In genomic region chr1:87217938-87218337, GRCm38 (mm10) we compare ENCODE assay signal across 13 mouse cellular contexts. TPM values are rescaled to one million over a fixed set of nuclear protein-coding genes. Genes with fewer than 3 reads are reported as not detected.
DNase-seq lines count a peak whose midpoint lies in the region; ATAC-seq and TF ChIP-seq lines count a peak whose summit lies in the region.
"Had no signal": no experiment of that assay in that cellular context is flagged by ENCODE, and none has a peak within 500 bp of the region (broad histone marks: within the 10 kb centered on the region; RNA-seq: fewer than 3 reads in every experiment).

No protein-coding gene starts in this region.

- no peak overlapping the region for H3K9ac ChIP-seq in lung, postnatal 0 days (replicated peaks; ENCODE audit: low read depth)
- H3K9ac ChIP-seq: midbrain, embryonic 12.5 days had no signal

- no peaks in the 10 kb centered on the region for H3K9me3 ChIP-seq in lung, postnatal 0 days (ENCODE audit: low read length)
- H3K9me3 ChIP-seq: heart, embryonic 10.5 days; midbrain, embryonic 12.5 days had no signal

- no peaks in the 10 kb centered on the region for H3K27me3 ChIP-seq in lung, postnatal 0 days (replicated peaks; ENCODE audit: insufficient read depth, low read length)
- H3K27me3 ChIP-seq: midbrain, embryonic 12.5 days had no signal

- peak; percentile 4 for DNase-seq in embryo, embryonic 10.5 days (ENCODE audit: low spot score)
- no peak for DNase-seq in embryo, embryonic 9.5 days (ENCODE audit: extremely low spot score)
- DNase-seq in lung, postnatal 0 days (ENCODE audit: low spot score): peak; percentile 59
- no peak for DNase-seq in lung, adult 18-20 months
- peak; percentile 25 for DNase-seq in retina, embryonic 14.5 days (ENCODE audit: low spot score)
- no peak for DNase-seq in spleen, postnatal 10 days (ENCODE audit: low spot score in 2 of 2)
- DNase-seq: right cerebral cortex, postnatal 25 days had no signal

- TF ChIP-seq CTCF in lung, postnatal 0 days (IDR thresholded peaks at IDR 0.05): peak; percentile 69
- TF ChIP-seq CTCF in bone marrow, adult 2 months (IDR thresholded peaks at IDR 0.05; ENCODE audit: control insufficient read depth, insufficient read depth, low read length): peak; percentile 30; the same call in 1 of the 2 replicates

- H3K4me2 ChIP-seq in lung, postnatal 0 days (replicated peaks; ENCODE audit: low read depth, low read length): no peak overlapping the region
- H3K4me2 ChIP-seq: midbrain, embryonic 12.5 days had no signal

- peaks cover 8% of the 10 kb centered on the region; the same call in 1 of the 2 replicates for H3K4me1 ChIP-seq in lung, postnatal 0 days (ENCODE audit: insufficient read depth, low read depth, low read length)
- peaks cover 1% of the 10 kb centered on the region; the same call in 1 of the 2 replicates for H3K4me1 ChIP-seq in bone marrow, adult 2 months (ENCODE audit: control insufficient read depth, insufficient read depth, low read length)

- TF ChIP-seq POLR2A in bone marrow, adult 2 months (IDR thresholded peaks at IDR 0.05; ENCODE audit: borderline replicate concordance, control insufficient read depth, low read depth, low read length): no peak

- TF ChIP-seq EP300 in lung, postnatal 0 days (IDR thresholded peaks at IDR 0.05): no peak

- no peak overlapping the region for H3K27ac ChIP-seq in lung, postnatal 0 days (ENCODE audit: low read length)
- no peak overlapping the region for H3K27ac ChIP-seq in bone marrow, adult 2 months (ENCODE audit: control insufficient read depth, insufficient read depth, low read depth, low read length, poor library complexity)
- H3K27ac ChIP-seq: heart, embryonic 10.5 days; midbrain, embryonic 12.5 days had no signal

- H3K36me3 ChIP-seq in lung, postnatal 0 days (ENCODE audit: insufficient read depth, low read length): peaks cover 27% of the 10 kb centered on the region

- no peak for ATAC-seq in lung, postnatal 0 days
- no peak for ATAC-seq in erythroid progenitor cell, adult 5-6 weeks (replicated peaks; ENCODE audit: low FRiP score, poor library complexity, severe bottlenecking)

- H3K4me3 ChIP-seq in lung, postnatal 0 days (ENCODE audit: low read depth, low read length): no peak overlapping the region
- H3K4me3 ChIP-seq in bone marrow, adult 2 months (replicated peaks; ENCODE audit: control insufficient read depth, low read depth, low read length): no peak overlapping the region
- H3K4me3 ChIP-seq: erythroblast, embryonic 14.5 days; heart, embryonic 10.5 days; midbrain, embryonic 12.5 days had no signal

- 49% methylated on average over 3 of the region's 3 CpGs for WGBS in lung, postnatal 0 days
- 41% methylated on average over 3 of the region's 3 CpGs for WGBS in bone marrow, adult 2 months

RNA-seq across cellular contexts. Expression of gene Eif4e2, which starts 4.2 kb away (rescaled TPM):
- polyA plus RNA-seq in lung, postnatal 0 days (2015; fragmentation: Nextera tagmentation; extraction: Ambion mirVana): 110 and 118 TPM in 2 replicates
- polyA plus RNA-seq in bone marrow, adult 2 months (2011; ENCODE audit: insufficient read depth, insufficient read length, low replicate concordance, missing spikeins): 47.4 and 67.2 TPM in 2 replicates
- 37.8 and 49.9 TPM in 2 replicates for total RNA-seq in erythroid progenitor cell, adult 5-6 weeks (2015; ENCODE audit: low replicate concordance)
- total RNA-seq in erythroid progenitor cell, adult 5-6 weeks (2017; ENCODE audit: low replicate concordance): 22.8 and 29.3 TPM in 2 replicates

RNA-seq across cellular contexts. Expression of gene Chrng, which starts 13.5 kb away (rescaled TPM):
- polyA plus RNA-seq in lung, postnatal 0 days (2015; fragmentation: Nextera tagmentation; extraction: Ambion mirVana): 0.04 TPM in 1 of 2 replicates, not detected in the other
- polyA plus RNA-seq in bone marrow, adult 2 months (2011; ENCODE audit: insufficient read depth, insufficient read length, low replicate concordance, missing spikeins): not detected in 2 replicates
- total RNA-seq in erythroid progenitor cell, adult 5-6 weeks (2015; ENCODE audit: low replicate concordance): not detected in 2 replicates
- not detected in 2 replicates for total RNA-seq in erythroid progenitor cell, adult 5-6 weeks (2017; ENCODE audit: low replicate concordance)
- total RNA-seq: left cerebral cortex, postnatal 14 days had no signal
- polyA plus RNA-seq: erythroblast, embryonic 14.5 days; midbrain, embryonic 12.5 days had no signal

RNA-seq across cellular contexts. Expression of gene Chrnd, which starts 27.5 kb away (rescaled TPM):
- not detected in 2 replicates for polyA plus RNA-seq in lung, postnatal 0 days (2015; fragmentation: Nextera tagmentation; extraction: Ambion mirVana)
- not detected in 2 replicates for polyA plus RNA-seq in bone marrow, adult 2 months (2011; ENCODE audit: insufficient read depth, insufficient read length, low replicate concordance, missing spikeins)
- not detected in 2 replicates for total RNA-seq in erythroid progenitor cell, adult 5-6 weeks (2015; ENCODE audit: low replicate concordance)
- total RNA-seq in erythroid progenitor cell, adult 5-6 weeks (2017; ENCODE audit: low replicate concordance): not detected in 2 replicates
- total RNA-seq: left cerebral cortex, postnatal 14 days had no signal
- polyA plus RNA-seq: erythroblast, embryonic 14.5 days; midbrain, embryonic 12.5 days had no signal

RNA-seq across cellular contexts. Expression of gene Prss56, which starts 34.8 kb away (rescaled TPM):
- polyA plus RNA-seq in lung, postnatal 0 days (2015; fragmentation: Nextera tagmentation; extraction: Ambion mirVana): not detected in 2 replicates
- not detected in 2 replicates for polyA plus RNA-seq in bone marrow, adult 2 months (2011; ENCODE audit: insufficient read depth, insufficient read length, low replicate concordance, missing spikeins)
- total RNA-seq in erythroid progenitor cell, adult 5-6 weeks (2015; ENCODE audit: low replicate concordance): not detected in 2 replicates
- total RNA-seq in erythroid progenitor cell, adult 5-6 weeks (2017; ENCODE audit: low replicate concordance): not detected in 2 replicates
- polyA plus RNA-seq: erythroblast, embryonic 14.5 days; heart, embryonic 10.5 days had no signal

RNA-seq across cellular contexts. Expression of gene Efhd1, which starts 46.2 kb away (rescaled TPM):
- 0.24 and 0.69 TPM in 2 replicates for polyA plus RNA-seq in lung, postnatal 0 days (2015; fragmentation: Nextera tagmentation; extraction: Ambion mirVana)
- not detected in 2 replicates for polyA plus RNA-seq in bone marrow, adult 2 months (2011; ENCODE audit: insufficient read depth, insufficient read length, low replicate concordance, missing spikeins)
- total RNA-seq in erythroid progenitor cell, adult 5-6 weeks (2015; ENCODE audit: low replicate concordance): not detected in 2 replicates
- total RNA-seq in erythroid progenitor cell, adult 5-6 weeks (2017; ENCODE audit: low replicate concordance): 1.8 TPM in 1 of 2 replicates, not detected in the other
- polyA plus RNA-seq: erythroblast, embryonic 14.5 days had no signal

Comparison
In these comparisons a context has a peak if more than half of its experiments do, and no peak if none do; other contexts are left out.
1. DNase-seq: peak in embryo, embryonic 10.5 days (single experiment), lung, postnatal 0 days (single experiment) and retina, embryonic 14.5 days (single experiment); none in embryo, embryonic 9.5 days (single experiment), lung, adult 18-20 months (0 of 2) and spleen, postnatal 10 days (0 of 2).